Mouse (Mus musculus) lung, postnatal 0 days (tissue): ENCODE measurements at regions not wholly inside any gene's neighbourhood (a gene's known extent, or its start where the extent isn't known, plus 50 kb on each side); places are given as distances from the start of the nearest gene placed in this dataset.
A peak's percentile ranks its signal among the peaks of the same experiment; 100 is the strongest.

Experiments
- ATAC-seq: fragments of 200-750 bp; cut with Nextera tagmentation; 2 replicates; pipeline ENCODE4 v1.8.0; 2017; ENCODE audit warnings: moderate library complexity
- DNase-seq: peaks from one replicate; pipeline ENCODE4 v3.0.0-alpha.2; 2016; ENCODE audit warnings: low spot score
- H3K27ac ChIP-seq: fragments of 300-500 bp; sonication (generic); 2 replicates; pipeline ENCODE4 v1.5.1; 2014; ENCODE audit warnings: antibody characterized with exemption, mild to moderate bottlenecking, low read length, mixed read lengths
- H3K27me3 ChIP-seq: fragments of 300-500 bp; sonication (generic); replicated peaks from 2 replicates; pipeline ENCODE4 v1.6.1; 2014; ENCODE audit warnings: low read length, mixed read lengths; ENCODE audit not compliant: insufficient read depth
- H3K36me3 ChIP-seq: fragments of 300-500 bp; sonication (generic); 2 replicates; pipeline ENCODE4 v1.6.1; 2014; ENCODE audit warnings: low read length, mixed read lengths; ENCODE audit not compliant: insufficient read depth
- H3K4me1 ChIP-seq: fragments of 300-500 bp; sonication (generic); 2 replicates; pipeline ENCODE4 v1.6.1; 2014; ENCODE audit warnings: antibody characterized with exemption, low read depth, low read length, mixed read lengths; ENCODE audit not compliant: insufficient read depth
- H3K4me2 ChIP-seq: fragments of 300-500 bp; sonication (generic); replicated peaks from 2 replicates; pipeline ENCODE4 v1.6.1; 2014; ENCODE audit warnings: low read depth, mild to moderate bottlenecking, low read length, moderate library complexity, mixed read lengths
- H3K4me3 ChIP-seq: fragments of 300-500 bp; sonication (generic); 2 replicates; pipeline ENCODE4 v1.5.1; 2014; ENCODE audit warnings: low read depth, low read length
- H3K9ac ChIP-seq: fragments of 300-500 bp; sonication (generic); replicated peaks from 2 replicates; pipeline ENCODE4 v1.6.1; 2014; ENCODE audit warnings: low read depth, mild to moderate bottlenecking
- H3K9me3 ChIP-seq: fragments of 300-500 bp; sonication (generic); 2 replicates; pipeline ENCODE4 v1.6.1; 2016; ENCODE audit warnings: low read length, mixed read lengths
- CTCF ChIP-seq: IDR thresholded peaks from 2 replicates; pipeline ENCODE4 v1.5.1; 2016; ENCODE audit warnings: antibody characterized with exemption, mild to moderate bottlenecking
- EP300 ChIP-seq: IDR thresholded peaks from 2 replicates; pipeline ENCODE4 v1.6.1; 2016; ENCODE audit warnings: antibody characterized with exemption, mild to moderate bottlenecking, control low read depth
- WGBS: fragments of 180-500 bp; shearing (Covaris S2); extraction: QIAGEN DNeasy Blood & Tissue Kit; methylation state at CpG from one replicate; pipeline ENCODE4 v1.1.7; 2014; 5-methylcytosine and 5-hydroxymethylcytosine counted together

DNA sequence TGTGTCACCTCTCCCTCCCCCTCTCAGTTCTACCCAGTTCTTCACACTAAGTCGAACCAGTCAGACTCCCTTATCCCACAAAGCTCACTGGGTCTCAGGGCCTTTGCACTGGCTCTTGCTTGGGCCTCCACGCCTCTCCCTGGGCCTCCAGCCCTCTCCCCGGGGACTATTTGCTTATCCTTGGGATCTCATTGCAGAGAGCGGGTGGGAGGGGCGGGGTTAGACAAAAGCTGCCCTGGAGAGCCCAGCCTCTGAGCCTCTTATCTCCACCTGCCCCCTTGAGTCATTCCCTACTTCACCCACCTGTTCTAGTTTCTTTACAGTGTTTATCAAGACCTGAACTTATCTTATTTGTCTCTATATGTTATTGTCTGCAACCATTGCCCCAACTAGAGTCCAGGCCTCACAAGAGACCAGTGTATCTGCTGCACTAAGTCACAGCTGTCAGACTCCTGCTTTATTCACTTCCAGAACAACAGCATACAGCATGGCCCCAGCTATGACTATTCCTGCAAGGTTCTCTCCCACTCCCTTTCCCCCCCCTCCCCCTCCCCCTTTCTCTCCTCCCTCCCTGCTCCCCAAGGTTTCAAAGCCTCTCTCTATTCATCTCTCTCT lies 450.7 kb downstream of the Wdr11 start:
- TF ChIP-seq CTCF (no peak), EP300 (no peak)
- H3K27me3 ChIP-seq: no peaks in the 10 kb centered on the region
- H3K4me2 ChIP-seq: no peak overlapping the region
- no peak overlapping the region for H3K27ac ChIP-seq
- peak; percentile 32 for DNase-seq
- no peaks in the 10 kb centered on the region for H3K9me3 ChIP-seq
- peak; percentile 29; the same call in 1 of the 2 replicates for ATAC-seq
- no peak overlapping the region for H3K9ac ChIP-seq
- no peaks in the 10 kb centered on the region for H3K36me3 ChIP-seq
- WGBS: 42% methylated on average over 5 of the region's 5 CpGs
- peaks cover 7% of the 10 kb centered on the region; the same call in 1 of the 2 replicates for H3K4me1 ChIP-seq
- H3K4me3 ChIP-seq: no peak overlapping the region

DNA sequence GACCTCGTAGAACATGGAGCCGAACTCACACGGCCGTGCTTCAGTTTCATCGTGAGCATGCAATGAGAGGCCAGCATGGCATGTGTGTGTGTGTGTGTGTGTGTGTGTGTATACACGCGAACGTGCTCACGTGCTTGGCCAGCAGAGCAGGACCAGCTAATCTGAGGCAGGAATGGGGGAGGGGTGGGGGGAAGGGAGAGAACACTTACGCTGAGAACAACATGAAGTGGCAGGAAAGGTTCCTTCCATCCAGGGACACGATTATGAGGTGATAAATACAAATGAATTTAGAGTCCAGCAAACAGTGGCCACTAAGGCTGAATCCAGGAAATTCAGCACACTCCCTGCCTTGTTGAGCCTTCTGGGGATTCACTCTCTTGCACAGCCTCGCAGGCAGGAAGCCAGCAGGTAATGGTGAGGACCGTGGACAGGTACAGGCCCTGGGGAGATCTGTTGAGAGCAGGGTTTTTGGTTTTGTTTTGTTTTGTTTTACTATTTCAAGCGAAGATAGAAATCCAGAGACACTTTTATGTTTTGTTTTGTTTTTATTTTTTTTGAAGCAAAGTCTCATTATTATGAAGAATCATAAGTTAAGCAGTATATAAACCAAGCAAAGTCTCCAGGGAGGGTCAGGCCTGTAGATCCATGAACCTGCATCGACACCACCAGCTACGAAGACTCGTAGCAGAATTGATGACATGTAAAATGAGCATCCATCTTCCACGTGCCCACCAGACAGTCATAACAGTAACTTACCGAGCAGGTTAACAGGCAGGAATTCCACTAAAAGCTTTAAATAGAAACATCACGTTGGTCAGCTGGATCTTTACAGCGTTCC lies 452.0 kb downstream of the Wdr11 start:
- no peaks in the 10 kb centered on the region for H3K36me3 ChIP-seq
- H3K4me3 ChIP-seq: no peak overlapping the region
- peak; percentile 72 for TF ChIP-seq EP300
- peak; percentile 23; the same call in 1 of the 2 replicates for TF ChIP-seq CTCF
- H3K4me2 ChIP-seq: no peak overlapping the region
- H3K27me3 ChIP-seq: no peaks in the 10 kb centered on the region
- DNase-seq (peak; percentile 52), ATAC-seq (peak; percentile 69)
- 26% methylated on average over 21 of the region's 21 CpGs for WGBS
- no peak overlapping the region for H3K9ac ChIP-seq
- H3K9me3 ChIP-seq: no peaks in the 10 kb centered on the region
- peaks cover 7% of the 10 kb centered on the region; the same call in 1 of the 2 replicates for H3K4me1 ChIP-seq
- H3K27ac ChIP-seq: peak overlapping the region; percentile 2; the same call in 1 of the 2 replicates

DNA sequence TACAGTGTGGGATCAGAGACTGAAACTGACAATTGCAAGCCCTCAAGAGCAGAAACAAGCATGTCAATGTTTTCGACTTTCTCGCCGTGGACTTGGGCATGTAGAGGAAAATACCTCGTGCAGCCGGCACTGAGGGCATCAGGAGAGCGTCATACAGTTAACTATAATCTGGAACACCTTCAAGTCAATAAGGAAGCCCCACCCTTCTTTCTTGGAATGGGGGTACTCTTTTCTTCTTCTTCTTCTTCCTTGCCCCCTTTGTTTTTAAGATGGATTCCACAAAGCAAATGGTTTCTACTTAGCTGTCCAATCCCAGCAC lies 452.5 kb downstream of the Wdr11 start:
- Histone ChIP-seq H3K4me1 (peaks cover 7% of the 10 kb centered on the region; the same call in 1 of the 2 replicates), H3K36me3 (no peaks in the 10 kb centered on the region), H3K9ac (no peak overlapping the region), H3K9me3 (no peaks in the 10 kb centered on the region), H3K27me3 (no peaks in the 10 kb centered on the region), H3K4me2 (no peak overlapping the region), H3K27ac (peak overlapping the region; percentile 2; the same call in 1 of the 2 replicates), H3K4me3 (no peak overlapping the region)
- TF ChIP-seq EP300 (no peak), CTCF (no peak)
- ATAC-seq (no peak), DNase-seq (no peak)
- 52% methylated on average over 6 of the region's 6 CpGs for WGBS

DNA sequence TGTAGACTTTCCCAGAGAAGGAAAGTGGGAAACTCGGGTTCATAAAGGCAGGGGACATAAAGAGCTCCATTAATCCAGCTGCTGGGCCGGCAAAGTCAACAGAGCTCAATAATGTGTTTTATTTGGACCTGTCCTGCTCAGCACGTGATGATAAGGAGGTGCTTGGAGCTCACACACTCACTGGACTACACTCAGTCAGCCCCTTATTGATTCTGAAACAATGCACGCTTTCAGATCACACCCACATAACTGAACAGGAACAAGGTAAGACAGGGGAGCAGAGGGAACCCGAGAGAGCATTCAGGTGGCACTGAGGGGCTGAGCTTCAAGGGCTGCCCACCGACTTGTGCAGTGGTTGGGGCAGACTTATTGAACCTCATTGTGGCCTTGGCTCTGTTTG lies 452.9 kb downstream of the Wdr11 start:
- Histone ChIP-seq H3K9ac (no peak overlapping the region), H3K9me3 (no peaks in the 10 kb centered on the region), H3K4me2 (no peak overlapping the region), H3K27ac (0 out of 2 replicates have a peak overlapping the region, but pooled peaks have one; percentile 2), H3K36me3 (no peaks in the 10 kb centered on the region), H3K27me3 (no peaks in the 10 kb centered on the region), H3K4me3 (no peak overlapping the region), H3K4me1 (peaks cover 7% of the 10 kb centered on the region; the same call in 1 of the 2 replicates)
- TF ChIP-seq EP300 (no peak), CTCF (no peak)
- ATAC-seq (no peak; the same call in 1 of the 2 replicates), DNase-seq (no peak)
- WGBS: 44% methylated on average over 6 of the region's 6 CpGs

DNA sequence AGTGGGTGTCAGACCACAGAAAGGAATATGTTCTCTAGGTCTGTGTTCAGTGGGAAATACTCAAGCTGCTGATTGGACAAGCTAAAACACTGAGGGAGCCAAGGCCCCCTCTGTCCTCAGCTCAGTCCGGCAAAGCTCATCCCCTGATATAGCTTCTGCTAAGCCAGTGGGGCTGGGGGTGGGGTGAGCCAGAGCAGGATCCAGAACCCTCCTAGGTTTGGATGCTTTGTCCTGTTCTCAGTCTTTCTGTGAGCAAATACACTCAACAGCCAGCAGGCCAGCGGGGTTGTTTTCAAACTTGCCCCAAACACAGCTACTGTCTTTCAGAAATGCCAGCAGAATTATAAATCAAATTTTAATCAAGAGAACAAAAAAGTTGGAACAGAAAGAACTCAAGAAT lies 454.4 kb downstream of the Wdr11 start:
- DNase-seq: no peak
- Histone ChIP-seq H3K4me3 (no peak overlapping the region), H3K27ac (no peak overlapping the region), H3K36me3 (no peaks in the 10 kb centered on the region), H3K4me2 (no peak overlapping the region), H3K27me3 (no peaks in the 10 kb centered on the region), H3K4me1 (peaks cover 7% of the 10 kb centered on the region; the same call in 1 of the 2 replicates), H3K9ac (no peak overlapping the region), H3K9me3 (no peaks in the 10 kb centered on the region)
- no peak for ATAC-seq
- TF ChIP-seq CTCF (no peak), EP300 (no peak)
- 57% methylated on average over 2 of the region's 2 CpGs for WGBS

DNA sequence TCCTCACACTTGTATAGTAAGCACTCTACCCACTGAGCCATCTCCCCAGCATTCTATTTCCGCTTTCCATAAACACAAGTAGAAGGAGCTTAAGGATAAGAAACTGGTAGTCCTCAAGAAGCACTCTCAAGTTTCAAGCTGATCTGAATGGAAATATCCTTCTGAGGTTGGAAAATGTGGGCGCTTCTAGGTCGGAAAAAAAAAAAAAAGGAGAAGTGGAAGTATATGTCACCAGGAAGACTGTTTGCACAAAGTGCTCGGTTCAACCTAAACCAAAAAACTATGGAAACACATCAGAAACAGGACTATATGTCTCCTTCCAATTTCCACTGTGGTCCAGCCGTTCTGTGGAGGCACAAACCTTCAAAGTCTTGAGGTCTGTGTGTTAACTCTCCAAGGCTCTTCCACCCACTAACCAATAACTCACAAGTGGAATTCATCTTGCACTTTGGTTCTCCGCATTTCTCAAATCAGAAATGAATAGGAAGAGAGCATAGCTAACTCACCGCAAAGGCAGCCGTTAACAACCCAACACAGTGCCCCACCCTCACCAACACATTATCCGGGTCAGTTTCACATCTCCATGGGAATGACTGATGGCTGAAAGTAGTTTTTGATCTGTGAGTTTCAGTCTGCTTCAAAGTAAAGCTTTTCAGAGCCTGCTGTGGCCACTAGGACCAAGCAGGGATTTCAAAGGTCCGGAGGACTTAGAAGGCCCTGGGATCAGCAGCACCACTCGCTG lies 455.8 kb downstream of the Wdr11 start:
- Histone ChIP-seq H3K9ac (no peak overlapping the region), H3K4me2 (no peak overlapping the region), H3K9me3 (no peaks in the 10 kb centered on the region), H3K4me3 (no peak overlapping the region), H3K27me3 (no peaks in the 10 kb centered on the region), H3K4me1 (peaks cover 5% of the 10 kb centered on the region; the same call in 1 of the 2 replicates), H3K27ac (no peak overlapping the region), H3K36me3 (no peaks in the 10 kb centered on the region)
- WGBS: 70% methylated on average over 11 of the region's 11 CpGs
- no peak for TF ChIP-seq EP300
- no peak for TF ChIP-seq CTCF
- ATAC-seq (no peak), DNase-seq (no peak)
